Mouse (Mus musculus): ENCODE data around the gene Myo3b. TPM values are rescaled to one million over a fixed set of nuclear protein-coding genes. Genes with fewer than 3 reads are reported as not detected.

Gene Myo3b
- polyA plus RNA-seq, 1 experiment from 2014 or later: 0.36 TPM

DNA sequence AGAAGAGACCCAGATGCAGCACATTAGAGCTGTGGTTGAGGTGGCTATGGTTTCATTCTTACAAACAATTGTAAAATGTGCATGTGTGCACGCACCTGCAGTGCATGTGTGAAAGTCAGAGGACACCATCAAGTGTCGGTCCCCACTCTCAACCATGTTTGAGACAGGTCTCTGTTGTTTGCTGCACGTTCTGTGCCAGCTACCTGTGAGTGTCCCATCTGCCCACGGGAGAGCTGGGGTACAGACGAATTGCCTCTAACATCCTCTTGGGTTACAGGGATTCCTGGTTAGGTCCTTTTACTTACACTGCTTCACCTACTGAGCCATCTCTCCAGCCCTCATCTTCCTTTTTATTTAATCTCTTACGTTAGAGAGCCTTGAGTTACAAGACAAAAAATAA is 330.5 kb downstream of the Myo3b start:
- 88% methylated on average over 6 of the region's 6 CpGs for WGBS
- Histone ChIP-seq H3K4me2 (ENCODE audit: low read depth, low read length) (no peak overlapping the region), H3K9ac (ENCODE audit: low read length) (no peak overlapping the region)

DNA sequence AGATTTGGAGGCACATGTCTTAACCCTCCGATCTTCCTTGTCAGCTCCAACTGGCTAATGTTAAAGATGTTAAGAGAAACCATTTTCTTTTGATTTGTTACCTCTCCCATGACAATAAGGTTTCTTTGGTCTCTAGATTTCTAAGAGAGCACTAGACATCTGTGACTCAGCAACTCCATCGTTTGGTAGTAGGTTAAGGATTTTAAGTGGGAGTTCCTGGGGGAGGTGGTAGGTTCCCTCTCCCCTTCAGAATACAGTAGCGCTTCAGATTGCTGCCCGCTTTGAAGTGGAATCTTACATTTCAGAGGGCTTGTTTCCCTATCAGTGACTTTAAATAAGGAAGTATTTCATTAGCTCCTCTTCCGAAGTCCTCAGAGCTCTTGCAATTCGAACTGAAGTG is 340.4 kb downstream of the Myo3b start:
- ATAC-seq (ENCODE audit: insufficient read depth, low FRiP score): no peak
- H3K27me3 ChIP-seq (ENCODE audit: control insufficient read depth, insufficient read depth, low read length): no peaks in the 10 kb centered on the region
- H3K36me3 ChIP-seq (ENCODE audit: control insufficient read depth, insufficient read depth, low read length): no peaks in the 10 kb centered on the region
- no peak overlapping the region for H3K27ac ChIP-seq (ENCODE audit: low read length)
- no peaks in the 10 kb centered on the region for H3K9me3 ChIP-seq (replicated peaks; ENCODE audit: control insufficient read depth, low read length)
- no peaks in the 10 kb centered on the region for H3K4me1 ChIP-seq (ENCODE audit: control insufficient read depth, insufficient read depth, low read length)
- H3K9ac ChIP-seq (ENCODE audit: low read length): no peak overlapping the region
- H3K4me3 ChIP-seq (replicated peaks; ENCODE audit: low read length): no peak overlapping the region
- H3K4me2 ChIP-seq (ENCODE audit: low read depth, low read length): no peak overlapping the region
- WGBS: 49% methylated on average over 6 of the region's 6 CpGs

More for the DNA sequence above, 330.5 kb downstream of the Myo3b start:
- H3K9me3 ChIP-seq (replicated peaks; ENCODE audit: control insufficient read depth, low read length): no peaks in the 10 kb centered on the region
- no peaks in the 10 kb centered on the region for H3K36me3 ChIP-seq (ENCODE audit: control insufficient read depth, insufficient read depth, low read length)
- H3K4me1 ChIP-seq (ENCODE audit: control insufficient read depth, insufficient read depth, low read length): no peaks in the 10 kb centered on the region
- ATAC-seq (ENCODE audit: insufficient read depth, low FRiP score): no peak
- no peaks in the 10 kb centered on the region for H3K27me3 ChIP-seq (ENCODE audit: control insufficient read depth, insufficient read depth, low read length)
- H3K27ac ChIP-seq (ENCODE audit: low read length): no peak overlapping the region
- no peak overlapping the region for H3K4me3 ChIP-seq (replicated peaks; ENCODE audit: low read length)

DNA sequence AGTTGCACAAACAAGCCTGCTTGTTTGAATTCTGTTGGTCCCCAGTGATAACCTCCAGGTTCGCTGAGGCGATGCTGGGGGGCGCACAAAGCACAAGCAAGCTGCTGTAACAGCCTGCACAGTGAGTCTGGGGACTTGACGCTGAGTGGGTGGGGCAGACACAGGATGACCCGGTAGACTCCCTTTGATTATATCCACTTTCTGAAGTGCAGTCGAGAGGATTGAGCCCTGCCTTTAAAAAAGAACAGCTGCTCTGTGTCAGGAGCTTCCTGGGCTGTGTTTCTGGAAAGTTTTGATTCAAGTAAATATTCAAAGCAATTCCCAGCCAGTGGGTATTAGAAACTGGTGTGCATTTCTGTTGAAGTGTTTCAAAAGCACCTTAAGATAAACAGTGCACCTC is 341.0 kb downstream of the Myo3b start:
- 9% methylated on average over 6 of the region's 6 CpGs for WGBS
- ATAC-seq (ENCODE audit: insufficient read depth, low FRiP score): no peak
- H3K36me3 ChIP-seq (ENCODE audit: control insufficient read depth, insufficient read depth, low read length): no peaks in the 10 kb centered on the region

DNA sequence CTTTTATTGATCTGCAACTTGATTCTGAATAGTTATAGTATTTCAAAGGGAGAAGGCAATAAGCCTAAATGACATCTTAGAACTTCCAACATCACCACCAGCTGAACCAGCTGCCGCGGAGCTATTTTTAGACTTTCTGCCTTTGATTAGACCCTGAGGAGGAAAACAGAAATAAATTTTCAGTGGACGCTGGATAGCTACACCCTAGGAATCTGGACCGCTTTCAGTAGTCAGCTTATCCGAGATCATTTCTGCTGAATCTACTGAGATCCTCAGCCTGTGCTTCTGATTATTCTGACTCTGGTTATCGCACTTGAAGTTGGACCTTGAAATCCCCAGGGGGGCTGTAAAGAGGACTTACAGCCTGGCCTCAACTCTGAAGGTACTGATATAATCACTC is 349.7 kb downstream of the Myo3b start:
- no peak overlapping the region for H3K9ac ChIP-seq (ENCODE audit: low read length)
- peaks cover 4% of the 10 kb centered on the region; the same call in 1 of the 2 replicates for H3K4me1 ChIP-seq (ENCODE audit: control insufficient read depth, insufficient read depth, low read length)
- no peak for ATAC-seq (ENCODE audit: insufficient read depth, low FRiP score)
- no peaks in the 10 kb centered on the region for H3K36me3 ChIP-seq (ENCODE audit: control insufficient read depth, insufficient read depth, low read length)
- no peaks in the 10 kb centered on the region for H3K27me3 ChIP-seq (ENCODE audit: control insufficient read depth, insufficient read depth, low read length)
- H3K4me2 ChIP-seq (ENCODE audit: low read depth, low read length): no peak overlapping the region
- WGBS: 40% methylated on average over 6 of the region's 6 CpGs
- H3K27ac ChIP-seq (ENCODE audit: low read length): no peak overlapping the region
- H3K4me3 ChIP-seq (replicated peaks; ENCODE audit: low read length): no peak overlapping the region
- no peaks in the 10 kb centered on the region for H3K9me3 ChIP-seq (replicated peaks; ENCODE audit: control insufficient read depth, low read length)

More for the DNA sequence above, 341.0 kb downstream of the Myo3b start:
- no peak overlapping the region for H3K4me3 ChIP-seq (replicated peaks; ENCODE audit: low read length)
- no peak overlapping the region for H3K4me2 ChIP-seq (ENCODE audit: low read depth, low read length)
- no peak overlapping the region for H3K27ac ChIP-seq (ENCODE audit: low read length)
- H3K9me3 ChIP-seq (replicated peaks; ENCODE audit: control insufficient read depth, low read length): no peaks in the 10 kb centered on the region
- no peaks in the 10 kb centered on the region for H3K4me1 ChIP-seq (ENCODE audit: control insufficient read depth, insufficient read depth, low read length)
- H3K9ac ChIP-seq (ENCODE audit: low read length): no peak overlapping the region
- H3K27me3 ChIP-seq (ENCODE audit: control insufficient read depth, insufficient read depth, low read length): no peaks in the 10 kb centered on the region

DNA sequence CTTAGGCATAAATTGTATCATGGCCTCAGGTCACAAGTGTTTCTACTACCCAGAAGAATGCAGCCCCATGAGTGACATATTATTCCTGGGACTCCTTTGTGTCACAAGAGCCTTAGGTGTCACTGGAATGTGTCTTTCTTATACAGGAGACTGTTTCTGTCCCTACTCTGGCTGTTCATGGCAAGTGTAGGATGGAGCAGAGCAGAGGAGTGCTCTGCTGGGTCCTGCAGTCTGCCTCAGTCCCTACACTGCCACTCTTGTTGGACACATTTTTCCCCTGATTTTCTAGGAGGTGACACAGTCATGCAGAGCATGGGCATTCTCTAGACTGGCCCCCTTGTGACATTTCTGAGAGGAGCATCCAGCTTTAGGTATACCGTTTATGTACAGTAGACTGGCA is 350.2 kb downstream of the Myo3b start:
- Histone ChIP-seq H3K27ac (ENCODE audit: low read length) (no peak overlapping the region), H3K4me2 (ENCODE audit: low read depth, low read length) (no peak overlapping the region), H3K27me3 (ENCODE audit: control insufficient read depth, insufficient read depth, low read length) (no peaks in the 10 kb centered on the region), H3K9me3 (replicated peaks; ENCODE audit: control insufficient read depth, low read length) (no peaks in the 10 kb centered on the region), H3K4me1 (ENCODE audit: control insufficient read depth, insufficient read depth, low read length) (peaks cover 4% of the 10 kb centered on the region; the same call in 1 of the 2 replicates), H3K9ac (ENCODE audit: low read length) (no peak overlapping the region), H3K36me3 (ENCODE audit: control insufficient read depth, insufficient read depth, low read length) (no peaks in the 10 kb centered on the region), H3K4me3 (replicated peaks; ENCODE audit: low read length) (no peak overlapping the region)
- WGBS: 75% methylated on average over 1 of the region's 1 CpGs
- ATAC-seq (ENCODE audit: insufficient read depth, low FRiP score): no peak

DNA sequence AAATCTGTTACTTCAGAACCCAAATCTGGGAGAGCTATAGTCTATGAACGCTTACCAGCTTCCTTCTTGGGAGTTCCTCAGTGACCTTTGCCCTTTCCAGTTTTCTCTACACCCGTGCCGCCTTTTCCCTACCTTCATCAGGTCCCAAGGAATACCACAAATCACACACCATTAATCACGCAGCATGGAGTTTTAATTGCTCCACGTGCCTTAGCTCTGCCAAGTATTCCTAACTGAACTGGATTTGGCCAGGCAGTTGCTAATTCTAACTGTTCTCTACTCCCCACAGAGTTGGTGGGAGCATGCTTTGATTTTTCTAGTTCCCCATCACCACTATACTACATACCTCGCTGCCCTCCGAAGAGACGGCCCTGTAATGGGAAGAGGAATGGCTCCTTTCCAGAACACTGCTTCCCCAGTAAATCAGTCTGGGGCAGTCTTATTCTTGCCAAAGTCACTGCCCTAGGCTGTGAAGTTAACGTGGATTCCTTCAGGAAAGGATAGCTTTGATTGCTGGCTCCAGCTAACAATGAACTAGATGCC is 358.9 kb downstream of the Myo3b start:
- no peak overlapping the region for H3K4me2 ChIP-seq (ENCODE audit: low read depth, low read length)
- H3K9me3 ChIP-seq (replicated peaks; ENCODE audit: control insufficient read depth, low read length): no peaks in the 10 kb centered on the region
- no peak for ATAC-seq (ENCODE audit: insufficient read depth, low FRiP score)
- no peak overlapping the region for H3K27ac ChIP-seq (ENCODE audit: low read length)
- H3K4me1 ChIP-seq (ENCODE audit: control insufficient read depth, insufficient read depth, low read length): no peaks in the 10 kb centered on the region
- 65% methylated on average over 9 of the region's 9 CpGs for WGBS
- no peak overlapping the region for H3K9ac ChIP-seq (ENCODE audit: low read length)
- H3K4me3 ChIP-seq (replicated peaks; ENCODE audit: low read length): no peak overlapping the region
- no peaks in the 10 kb centered on the region for H3K27me3 ChIP-seq (ENCODE audit: control insufficient read depth, insufficient read depth, low read length)
- no peaks in the 10 kb centered on the region for H3K36me3 ChIP-seq (ENCODE audit: control insufficient read depth, insufficient read depth, low read length)

DNA sequence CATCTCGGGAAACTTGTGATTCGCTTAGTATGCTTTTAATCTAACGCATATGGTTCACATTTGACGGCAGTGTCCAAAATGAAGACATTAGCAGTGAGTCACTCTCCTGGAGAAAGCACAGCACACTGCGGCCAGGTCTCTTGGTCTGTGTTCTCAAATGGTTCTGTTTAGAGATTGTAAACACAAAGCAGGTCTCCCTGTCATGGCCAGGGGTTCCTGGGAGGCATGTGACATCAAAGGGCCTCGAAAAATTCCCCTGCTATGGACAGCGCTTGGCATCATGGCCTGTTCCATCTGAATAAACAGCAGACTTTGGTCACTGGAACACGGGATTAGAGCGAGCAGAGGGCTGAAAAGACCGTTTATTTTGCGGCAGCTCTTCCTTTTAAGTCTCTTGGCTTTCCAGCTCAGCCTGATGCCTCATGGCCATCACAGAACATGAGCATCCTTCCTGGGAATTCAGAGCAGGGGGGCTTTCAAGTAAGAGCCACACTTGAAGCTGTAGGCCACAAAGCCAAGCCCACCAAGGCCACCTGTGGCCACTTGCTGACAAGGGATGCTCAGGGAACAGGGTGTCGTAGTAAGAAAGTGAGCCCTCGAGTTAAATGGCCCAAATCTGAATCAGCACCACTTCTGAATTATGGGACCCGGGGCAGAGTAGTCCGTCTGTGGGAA is 360.7 kb downstream of the Myo3b start:
- Histone ChIP-seq H3K36me3 (ENCODE audit: control insufficient read depth, insufficient read depth, low read length) (no peaks in the 10 kb centered on the region), H3K4me1 (ENCODE audit: control insufficient read depth, insufficient read depth, low read length) (no peaks in the 10 kb centered on the region), H3K27ac (ENCODE audit: low read length) (no peak overlapping the region), H3K4me3 (replicated peaks; ENCODE audit: low read length) (no peak overlapping the region), H3K27me3 (ENCODE audit: control insufficient read depth, insufficient read depth, low read length) (no peaks in the 10 kb centered on the region), H3K4me2 (ENCODE audit: low read depth, low read length) (no peak overlapping the region), H3K9ac (ENCODE audit: low read length) (no peak overlapping the region), H3K9me3 (replicated peaks; ENCODE audit: control insufficient read depth, low read length) (no peaks in the 10 kb centered on the region)
- no peak for ATAC-seq (ENCODE audit: insufficient read depth, low FRiP score)
- WGBS: 74% methylated on average over 15 of the region's 15 CpGs

DNA sequence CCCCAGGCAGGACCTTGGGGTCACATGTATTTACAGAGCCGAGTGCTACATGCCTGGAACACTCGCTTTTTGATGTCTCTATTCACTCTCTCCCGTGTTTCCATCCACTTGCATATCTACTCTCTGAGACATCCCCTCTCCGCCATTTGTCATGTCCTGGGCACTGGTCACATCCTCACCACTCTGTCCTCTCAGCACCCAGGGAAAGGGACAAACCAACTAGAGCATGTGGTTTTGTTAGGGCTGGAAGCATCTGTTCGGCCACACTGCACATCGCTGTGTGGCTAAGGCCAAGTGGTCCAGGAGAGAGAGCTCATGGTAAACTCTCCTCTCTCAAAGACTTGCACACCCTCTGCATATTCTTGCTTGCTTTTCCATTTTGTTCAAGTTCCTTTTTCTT is 361.4 kb downstream of the Myo3b start:
- ATAC-seq (ENCODE audit: insufficient read depth, low FRiP score): no peak
- no peak overlapping the region for H3K4me3 ChIP-seq (replicated peaks; ENCODE audit: low read length)
- 72% methylated on average over 6 of the region's 6 CpGs for WGBS

DNA sequence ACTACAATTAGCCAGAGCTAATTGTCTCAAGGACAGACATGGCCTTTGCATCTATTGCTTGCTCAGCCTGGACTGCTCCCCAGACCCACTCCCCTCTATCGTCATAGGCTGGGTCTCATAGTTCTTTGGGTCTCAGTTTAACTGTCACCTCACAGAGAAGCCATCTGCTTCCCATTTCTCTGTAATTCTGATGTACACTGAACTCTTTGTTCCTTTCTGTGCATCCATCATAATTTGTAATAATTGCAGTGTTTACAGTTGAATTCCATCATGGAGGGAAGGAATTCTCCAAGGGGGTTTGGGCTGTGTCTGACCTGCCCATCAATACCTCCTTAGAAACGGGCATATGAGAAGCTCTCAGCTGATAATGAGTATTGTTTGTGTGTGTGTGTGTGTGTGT is 365.4 kb downstream of the Myo3b start:
- Histone ChIP-seq H3K4me3 (replicated peaks; ENCODE audit: low read length) (no peak overlapping the region), H3K4me1 (ENCODE audit: control insufficient read depth, insufficient read depth, low read length) (no peaks in the 10 kb centered on the region), H3K4me2 (ENCODE audit: low read depth, low read length) (no peak overlapping the region), H3K9me3 (replicated peaks; ENCODE audit: control insufficient read depth, low read length) (no peaks in the 10 kb centered on the region), H3K36me3 (ENCODE audit: control insufficient read depth, insufficient read depth, low read length) (no peaks in the 10 kb centered on the region), H3K9ac (ENCODE audit: low read length) (no peak overlapping the region), H3K27me3 (ENCODE audit: control insufficient read depth, insufficient read depth, low read length) (no peaks in the 10 kb centered on the region), H3K27ac (ENCODE audit: low read length) (no peak overlapping the region)
- WGBS: 41% methylated on average over 2 of the region's 2 CpGs
- no peak for ATAC-seq (ENCODE audit: insufficient read depth, low FRiP score)

More for the DNA sequence above, 361.4 kb downstream of the Myo3b start:
- no peaks in the 10 kb centered on the region for H3K9me3 ChIP-seq (replicated peaks; ENCODE audit: control insufficient read depth, low read length)
- H3K27me3 ChIP-seq (ENCODE audit: control insufficient read depth, insufficient read depth, low read length): no peaks in the 10 kb centered on the region
- no peak overlapping the region for H3K27ac ChIP-seq (ENCODE audit: low read length)
- H3K36me3 ChIP-seq (ENCODE audit: control insufficient read depth, insufficient read depth, low read length): no peaks in the 10 kb centered on the region
- no peak overlapping the region for H3K4me2 ChIP-seq (ENCODE audit: low read depth, low read length)
- H3K9ac ChIP-seq (ENCODE audit: low read length): no peak overlapping the region
- H3K4me1 ChIP-seq (ENCODE audit: control insufficient read depth, insufficient read depth, low read length): no peaks in the 10 kb centered on the region
